Mouse (Mus musculus) heart, postnatal 14 days (tissue): ENCODE results near the gene Ccdc157. TPM values are rescaled to one million over a fixed set of nuclear protein-coding genes. Genes with fewer than 3 reads are reported as not detected.
A peak's percentile ranks its signal among the peaks of the same experiment; 100 is the strongest.

ENCODE experiments used
- DNase-seq, 2 experiments: peaks; one replicate each; pipeline ENCODE4 v3.0.0; 2021 to 2022
- intact Hi-C: fragments of 180-260 bp; cut with DNase I; formaldehyde crosslinking; loops from one replicate; pipeline ENCODE4 v1.15.1; 2025
- total RNA-seq, 2 experiments: library from RNA; stranded (reverse); gene quantifications; 2 replicates each; pipeline ENCODE4 v1.2.3; 2021

The Ccdc157 gene
- total RNA-seq, 2 experiments from 2014 or later = 5.6 to 7.4 TPM

DNA sequence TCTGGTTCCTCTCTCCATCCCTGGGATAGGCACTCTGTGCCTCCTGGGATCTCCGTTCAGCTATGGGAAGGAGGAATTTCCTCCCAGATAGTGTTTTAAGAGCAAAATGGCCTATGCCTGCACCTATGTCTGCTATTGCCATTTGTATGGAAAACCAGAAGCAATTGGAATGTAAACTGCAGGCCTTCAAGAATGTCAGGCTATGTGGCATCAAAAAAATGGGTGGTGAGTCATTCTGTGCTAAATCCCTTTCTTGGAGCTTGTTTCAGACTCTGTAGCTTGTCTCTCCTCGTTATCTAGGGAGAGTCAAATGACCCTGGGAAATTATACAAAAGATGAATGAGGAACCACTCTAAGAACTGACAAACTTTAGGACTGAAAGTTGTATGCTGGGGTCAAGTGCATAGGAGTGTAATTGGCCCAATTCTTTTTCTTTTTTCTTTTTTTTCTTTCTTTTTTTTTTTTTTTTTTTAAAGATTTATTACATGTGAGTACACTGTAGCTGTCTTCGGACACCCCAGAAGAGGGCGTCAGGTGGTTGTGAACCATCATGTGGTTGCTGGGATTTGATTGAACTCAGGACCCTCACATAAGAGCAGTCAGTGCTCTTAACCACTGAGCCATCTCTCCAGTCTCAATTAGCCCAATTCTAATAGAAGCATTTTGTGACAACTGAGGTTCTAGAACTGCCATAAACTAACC, 24.3 kb upstream of the Ccdc157 start:
- intact Hi-C loops = no loop called here
- DNase-seq = no peak

DNA sequence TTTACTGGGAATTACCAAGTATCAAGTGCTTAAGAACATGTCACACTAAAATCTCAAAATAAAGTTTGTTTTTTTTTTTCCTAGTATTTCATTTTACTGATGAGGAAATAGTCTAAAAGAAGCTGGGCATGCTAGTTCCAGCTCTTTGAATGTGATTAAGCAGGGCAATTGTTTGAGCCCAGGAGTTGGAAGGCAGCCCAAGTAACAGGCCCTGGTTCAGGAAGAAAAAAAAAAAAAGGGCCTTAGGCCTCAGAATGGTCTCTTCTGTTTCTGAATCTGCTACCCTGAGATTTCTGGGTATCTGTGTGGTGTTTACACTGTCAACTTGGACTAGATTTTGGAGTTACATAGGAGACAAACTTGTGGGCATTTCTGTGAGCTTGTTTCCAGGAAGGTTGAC, 23.4 kb upstream of the Ccdc157 start:
- intact Hi-C loops = no loop called here
- no peak for DNase-seq

DNA sequence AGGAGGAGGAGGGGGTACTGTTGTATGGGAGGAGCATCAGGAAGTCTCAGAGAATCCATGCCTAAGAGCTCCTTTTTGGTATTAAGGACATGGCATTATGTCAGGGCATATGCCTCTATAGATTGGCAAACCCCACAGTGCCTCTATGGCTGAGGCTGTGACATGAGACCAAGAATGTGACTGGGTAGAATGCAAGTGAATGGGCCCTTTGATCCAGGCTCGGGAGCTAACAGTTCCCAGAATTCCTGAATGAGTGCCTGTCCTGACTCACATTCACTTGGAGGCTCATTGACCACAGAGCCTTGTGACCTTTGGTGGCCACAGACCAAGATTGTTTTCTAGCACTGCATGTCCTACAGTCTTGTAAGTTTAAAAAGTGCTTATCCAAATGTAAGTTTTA, 22.0 kb upstream of the Ccdc157 start:
- DNase-seq = no peak
- intact Hi-C loops = no loop called here

DNA sequence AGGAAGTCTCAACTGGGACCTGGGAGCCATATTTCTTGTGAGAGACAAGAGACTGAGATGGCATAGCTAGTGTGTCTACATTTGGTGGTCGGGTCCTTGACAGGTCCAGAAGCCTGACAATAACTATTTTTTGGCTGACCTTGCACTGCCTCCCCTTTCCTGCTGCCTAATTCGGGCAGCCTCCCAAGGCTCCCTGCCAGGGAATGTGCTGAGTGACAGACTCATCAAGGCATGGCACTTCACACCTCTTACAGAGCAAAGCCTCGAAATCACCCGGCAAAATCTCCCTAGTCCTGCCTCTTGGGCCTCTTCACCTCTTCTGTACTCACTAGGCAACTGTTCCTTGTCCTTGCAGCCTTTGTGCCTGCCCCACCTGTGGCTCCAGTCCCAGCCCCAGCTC, 17.6 kb upstream of the Ccdc157 start:
- intact Hi-C loops = no loop called here
- DNase-seq = peak; percentile 55 to 78

DNA sequence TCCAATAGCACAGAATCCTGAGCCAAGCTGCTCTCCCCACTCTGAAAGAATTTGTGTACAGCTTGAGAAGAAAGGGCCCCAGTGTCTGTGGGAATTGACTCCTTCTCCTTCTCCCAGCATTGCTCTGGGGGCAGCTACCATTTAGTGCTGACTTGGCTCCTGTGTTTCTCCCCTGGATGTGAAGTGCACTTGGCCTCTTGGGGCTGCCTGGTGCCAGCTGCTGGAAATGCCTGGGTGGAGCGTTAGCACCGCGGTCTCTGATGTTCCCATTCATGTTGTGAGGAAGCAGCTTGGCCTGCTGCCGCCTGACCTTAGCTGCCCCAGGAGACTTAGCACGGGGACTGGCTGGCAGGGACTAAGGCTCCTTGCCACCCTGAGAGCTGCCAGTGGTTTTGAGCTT, 14.5 kb upstream of the Ccdc157 start:
- peak; percentile 74 to 85 for DNase-seq
- intact Hi-C loops = no loop called here

DNA sequence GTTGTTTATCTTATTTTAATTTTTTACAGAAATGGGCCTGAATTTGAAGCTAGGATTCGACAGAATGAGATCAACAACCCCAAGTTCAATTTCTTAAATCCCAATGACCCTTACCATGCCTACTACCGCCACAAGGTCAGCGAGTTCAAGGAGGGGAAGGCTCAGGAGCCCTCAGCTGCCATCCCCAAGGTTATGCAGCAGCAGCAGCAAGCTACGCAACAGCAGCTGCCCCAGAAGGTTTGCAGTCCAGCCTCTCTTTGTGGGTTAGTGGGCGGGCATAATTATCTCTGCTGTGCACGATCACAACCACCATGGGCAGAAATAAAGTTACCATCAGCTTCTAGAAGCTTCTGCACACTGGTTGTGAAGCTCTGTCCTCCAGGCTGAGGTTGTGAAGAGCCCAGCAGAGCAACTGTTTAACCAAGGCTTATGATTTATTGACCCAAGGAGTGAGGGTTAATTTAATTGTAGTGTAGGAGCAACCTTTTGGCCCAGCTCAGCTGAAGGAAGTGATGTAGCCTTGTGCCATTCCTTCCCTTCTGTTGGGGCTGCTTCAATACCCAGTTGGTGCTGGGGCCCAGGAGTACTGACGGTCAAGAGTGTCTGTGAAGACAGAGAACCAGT, 6.5 kb upstream of the Ccdc157 start:
- DNase-seq = no peak
- intact Hi-C loops = no loop called here

DNA sequence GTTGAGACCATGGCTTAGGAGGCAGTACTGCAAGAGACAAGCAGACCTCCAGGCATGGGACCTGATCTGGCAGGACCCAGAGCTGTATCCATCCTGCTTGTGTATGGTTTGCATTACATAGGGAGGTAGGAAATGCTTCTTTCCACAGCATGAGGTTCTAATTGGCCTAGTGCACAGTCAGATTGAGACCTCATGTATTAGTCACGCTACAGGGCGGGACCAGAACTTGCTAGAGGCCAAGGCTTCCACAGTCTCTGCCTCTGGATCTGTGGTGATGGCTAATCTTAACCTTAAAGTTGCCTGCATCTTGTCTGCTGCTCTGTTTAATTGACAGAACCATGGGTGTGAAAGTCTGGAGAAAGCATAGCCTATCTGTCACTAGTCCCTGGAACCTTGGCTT, 4.6 kb upstream of the Ccdc157 start:
- intact Hi-C loops = no loop called here
- no peak for DNase-seq

DNA sequence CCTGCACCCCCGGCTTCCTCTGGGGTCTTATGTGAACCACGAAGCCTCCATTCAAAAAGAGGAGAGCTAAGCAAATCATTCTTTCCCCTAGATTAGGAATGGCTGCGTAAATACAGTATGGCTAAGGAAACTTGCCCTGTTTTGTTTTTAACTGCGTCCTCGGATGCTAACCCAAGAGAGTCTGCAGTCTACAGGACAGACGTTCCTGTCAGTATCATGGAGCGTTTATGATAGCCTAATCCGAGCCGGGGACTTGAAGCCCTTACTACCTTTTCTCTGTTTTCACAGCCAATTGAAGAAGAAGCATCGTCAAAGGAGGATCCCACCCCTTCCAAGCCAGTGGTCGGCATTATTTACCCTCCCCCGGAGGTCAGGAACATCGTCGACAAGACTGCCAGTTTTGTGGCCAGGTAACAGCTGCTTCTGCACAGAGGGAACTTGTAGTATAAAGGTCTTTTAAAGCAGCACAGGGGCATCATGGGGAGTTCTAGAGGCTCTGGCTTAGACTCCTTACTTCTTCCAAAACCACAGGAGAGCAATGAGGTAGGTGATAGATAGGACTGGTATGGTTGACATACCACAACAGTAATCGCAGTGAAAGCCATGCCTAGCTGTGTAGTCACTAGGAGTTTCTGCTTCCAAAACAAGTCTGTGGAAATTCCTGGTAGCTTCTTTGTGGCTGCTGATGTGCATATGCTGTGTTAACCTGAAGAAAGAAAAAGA, 826 bp upstream of the Ccdc157 start:
- intact Hi-C loops = loop anchor here (1.0 kb wide), 1 partner anchor 26 kb away; the partner anchor contains the start of gene Rnf215

DNA sequence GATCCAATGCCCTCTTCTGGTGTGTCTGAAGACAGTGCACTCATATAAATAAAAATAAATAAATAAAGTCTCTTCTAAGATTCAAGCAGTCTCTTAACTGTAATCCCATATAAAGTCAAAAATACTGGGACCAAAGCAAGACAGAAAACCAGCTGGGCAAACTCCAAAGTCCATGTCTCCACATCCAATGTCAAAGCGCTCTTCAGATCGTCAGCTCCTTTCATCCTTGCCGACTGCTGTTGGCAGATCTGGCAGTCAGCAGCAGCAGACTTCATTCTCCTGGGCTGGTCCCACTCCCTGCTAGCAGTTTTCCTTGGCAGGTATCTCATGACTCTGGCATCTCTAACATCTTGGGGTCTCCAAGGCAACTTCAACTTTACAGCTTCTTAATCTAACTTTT, 1.4 kb downstream of the Ccdc157 start:
- intact Hi-C loops = no loop called here
- no peak for DNase-seq

More for the DNA sequence above, 826 bp upstream of the Ccdc157 start:
- DNase-seq = no peak

DNA sequence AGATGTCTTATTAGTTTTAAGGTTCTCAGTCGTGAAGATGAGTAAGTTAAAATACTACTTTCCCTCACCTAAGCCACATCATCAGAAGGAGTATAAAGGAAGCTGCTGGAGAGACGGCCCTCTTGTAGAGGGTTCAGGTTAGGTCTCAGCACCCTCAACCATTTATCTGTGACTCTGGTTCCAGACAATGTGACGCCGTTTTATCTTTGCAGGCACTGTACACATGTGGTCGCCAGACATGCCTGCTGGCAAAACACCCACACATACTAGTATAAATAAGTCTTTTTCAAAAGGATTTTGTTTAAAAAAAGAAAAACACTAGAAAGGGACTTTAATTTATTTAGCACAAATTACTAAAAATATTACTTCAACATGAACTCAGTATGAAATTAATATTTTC, 4.5 kb downstream of the Ccdc157 start:
- no peak for DNase-seq
- intact Hi-C loops = no loop called here

DNA sequence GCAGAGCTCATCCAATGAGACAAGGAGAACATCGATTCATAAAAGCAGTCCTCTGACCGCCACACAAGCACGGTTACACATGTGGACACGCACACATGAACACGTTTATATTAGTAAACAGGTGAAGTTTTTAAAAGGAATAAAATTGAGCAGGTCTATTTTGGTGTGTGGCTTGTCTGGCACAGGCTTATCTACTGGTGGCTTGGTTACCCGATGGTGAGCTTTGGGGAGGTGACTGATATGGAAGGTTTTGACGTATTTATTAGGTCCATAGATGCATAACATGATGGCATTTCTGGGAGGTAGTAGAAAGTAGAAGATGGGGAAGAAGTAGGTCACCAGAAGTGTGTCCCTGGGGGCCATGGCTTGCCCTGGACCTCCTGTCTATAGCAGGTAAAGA, 6.4 kb downstream of the Ccdc157 start:
- no peak for DNase-seq
- intact Hi-C loops = no loop called here

DNA sequence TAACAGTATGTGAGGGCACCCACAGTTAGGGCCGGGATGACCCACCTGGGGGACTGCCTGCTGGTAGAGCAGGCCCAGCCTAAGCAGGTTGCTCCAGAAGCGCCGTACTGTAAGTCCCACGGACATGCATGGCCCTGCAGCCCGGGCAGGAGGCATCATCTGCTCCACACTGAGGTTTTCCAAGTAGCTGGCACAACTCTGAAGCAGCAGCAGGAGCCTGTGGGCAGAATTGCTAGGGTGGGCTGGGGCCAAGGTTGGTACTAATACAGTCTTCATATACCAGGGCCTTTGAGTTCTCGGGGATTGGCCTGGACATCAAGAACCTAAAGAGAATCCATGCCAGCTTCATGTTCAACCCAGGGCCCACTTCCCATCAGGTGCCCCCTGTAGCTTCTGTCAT, 10.2 kb downstream of the Ccdc157 start:
- intact Hi-C loops = no loop called here
- no peak for DNase-seq

DNA sequence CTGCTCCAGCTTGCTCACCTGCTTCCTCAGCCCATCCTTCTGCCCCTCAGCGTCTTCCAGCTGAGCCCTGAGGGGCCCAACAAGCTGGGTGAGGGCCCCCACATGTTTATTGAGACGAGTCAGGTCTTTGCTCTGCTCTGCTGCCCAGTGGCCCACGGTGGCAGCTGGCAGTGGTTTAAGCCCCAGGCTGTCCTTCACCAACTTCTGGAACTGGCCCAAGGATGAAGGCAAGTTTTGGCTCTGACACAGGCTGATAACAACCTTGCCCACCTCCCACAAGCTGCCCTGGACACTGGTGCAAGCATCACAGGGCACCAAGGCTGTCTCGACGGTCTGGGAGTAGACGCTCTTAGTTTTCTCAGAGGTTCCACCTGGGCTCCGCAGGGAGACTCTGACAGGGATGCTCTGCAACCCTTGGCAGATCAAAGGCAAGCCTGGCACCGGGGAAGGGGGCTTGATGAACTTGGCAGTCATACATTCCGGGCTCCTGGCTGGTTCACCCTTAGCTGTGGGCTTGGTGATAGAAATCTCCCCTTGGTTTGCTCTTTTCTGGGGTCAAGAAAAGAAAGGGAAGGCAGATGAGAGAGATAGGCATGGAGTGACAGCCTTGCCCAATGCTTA, 11.4 kb downstream of the Ccdc157 start:
- intact Hi-C loops = no loop called here
- DNase-seq = no peak

DNA sequence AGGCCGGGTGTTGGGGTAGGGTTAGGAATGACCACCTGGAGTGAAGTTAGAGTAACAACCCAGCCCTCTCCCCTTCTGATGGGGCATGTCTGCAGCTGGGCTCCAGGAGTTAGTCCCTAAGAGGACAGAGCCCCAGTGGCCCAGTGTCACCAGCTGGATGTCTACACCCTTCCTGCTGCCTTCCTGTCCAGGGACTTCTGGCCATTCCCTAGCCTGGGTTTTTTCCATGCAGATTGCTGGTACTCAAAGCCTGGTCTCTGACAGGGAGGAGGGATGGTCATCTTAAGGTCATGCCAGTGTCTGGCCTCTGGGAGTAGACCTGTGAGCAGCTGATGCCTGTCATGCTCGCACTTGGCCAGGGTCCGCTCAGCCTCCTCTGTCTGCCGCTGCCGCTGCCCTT, 12.0 kb downstream of the Ccdc157 start:
- DNase-seq = no peak

DNA sequence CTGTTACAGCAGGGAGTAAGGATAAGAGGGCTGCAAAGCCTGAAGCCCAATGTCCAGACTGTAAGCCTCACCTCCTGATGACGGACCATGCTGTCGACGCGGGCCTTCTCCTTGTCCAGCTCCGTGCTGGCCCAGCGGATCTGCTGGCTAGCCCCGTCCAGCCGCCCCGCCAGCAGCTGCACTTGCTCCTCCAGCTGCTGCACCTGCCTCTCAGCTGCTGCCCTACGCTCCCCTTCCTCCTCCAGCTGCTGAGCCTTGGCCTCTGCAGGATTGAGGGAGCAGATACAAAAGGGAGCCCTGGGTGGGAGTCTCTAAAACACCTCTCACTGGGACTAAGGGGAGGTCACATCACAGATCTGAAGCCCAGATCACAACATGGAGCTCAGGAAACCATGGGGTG, 13.0 kb downstream of the Ccdc157 start:
- peak in 1 of 2 experiments; percentile 44 for DNase-seq
- intact Hi-C loops = no loop called here

More for the DNA sequence above, 12.0 kb downstream of the Ccdc157 start:
- intact Hi-C loops = no loop called here

DNA sequence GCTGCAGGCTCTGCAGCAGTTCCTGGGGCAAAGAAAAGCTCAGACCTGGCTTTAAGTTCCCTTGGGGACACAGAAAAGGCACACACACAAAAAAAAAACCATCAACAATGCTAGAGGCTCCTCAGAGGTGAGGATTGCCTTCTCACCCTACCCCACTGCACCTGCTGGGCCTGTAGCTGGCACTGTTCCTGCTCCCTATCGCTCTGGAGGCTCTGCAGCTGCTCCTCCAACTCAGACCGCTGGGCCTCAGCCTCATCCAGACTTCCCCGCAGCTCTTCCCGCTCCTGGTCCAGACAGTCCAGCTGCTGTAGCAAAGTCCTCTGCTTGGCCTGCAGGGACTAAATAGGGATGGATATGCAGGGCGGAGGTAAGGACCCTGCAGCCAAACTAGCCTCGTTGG, 13.7 kb downstream of the Ccdc157 start:
- DNase-seq = no peak
- intact Hi-C loops = no loop called here

DNA sequence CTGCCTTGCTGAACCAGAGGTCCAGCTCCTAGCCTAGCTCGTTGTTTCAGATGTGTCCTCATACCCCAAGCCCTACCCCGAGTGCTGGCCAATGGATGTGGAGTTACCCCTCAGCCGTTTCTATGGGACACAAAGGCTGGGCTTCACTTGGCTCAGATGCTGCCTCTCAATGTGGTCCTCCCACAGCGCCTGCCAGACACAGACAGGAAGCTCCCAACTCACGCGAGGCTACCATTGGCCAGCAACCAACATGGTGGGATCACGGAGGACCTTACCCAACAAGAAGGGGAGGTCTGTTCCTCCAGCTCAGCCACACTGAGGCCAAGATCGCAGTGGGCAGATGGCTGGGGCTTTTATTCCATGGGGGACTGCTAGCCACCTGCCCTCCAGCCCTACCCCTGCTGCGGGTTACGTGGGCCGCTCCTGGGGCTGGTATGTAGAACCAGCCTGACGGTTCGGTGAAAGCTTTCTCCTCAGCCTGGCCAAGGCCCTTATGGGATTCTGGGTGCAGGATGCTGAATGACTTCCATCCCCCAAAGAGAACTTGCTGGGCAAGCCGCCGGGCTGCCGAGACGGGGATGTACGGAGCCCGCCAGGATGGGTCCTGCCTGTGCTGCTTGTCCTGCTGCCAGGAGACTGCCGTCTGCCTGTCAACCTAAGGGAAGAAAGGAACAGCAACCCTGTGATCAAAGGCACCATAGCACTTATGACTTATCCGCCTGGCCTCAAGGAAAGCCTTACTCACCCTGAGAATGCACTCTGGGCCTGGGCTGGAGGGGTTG, 16.6 kb downstream of the Ccdc157 start:
- no peak for DNase-seq
- intact Hi-C loops = no loop called here

DNA sequence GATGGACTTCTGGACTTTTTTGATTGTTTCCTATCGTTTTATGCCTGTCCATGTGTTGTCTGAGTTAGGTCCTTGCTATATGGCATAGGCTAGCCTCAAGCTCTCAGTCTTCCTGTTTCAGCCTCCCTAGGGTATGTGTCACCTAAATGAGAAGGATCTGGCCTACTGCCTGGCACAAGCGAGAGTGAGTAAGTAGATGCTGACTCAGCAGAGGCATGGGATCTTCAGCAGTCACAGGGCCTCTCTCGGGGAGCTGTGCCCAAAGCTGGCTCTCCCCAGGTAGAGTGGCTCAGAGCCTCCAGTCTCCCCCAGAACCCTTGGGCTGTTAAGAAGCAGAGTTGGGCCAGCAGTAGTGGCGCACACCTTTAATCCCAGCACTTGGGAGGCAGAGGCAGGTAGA, 17.7 kb downstream of the Ccdc157 start:
- intact Hi-C loops = no loop called here
- DNase-seq = no peak

DNA sequence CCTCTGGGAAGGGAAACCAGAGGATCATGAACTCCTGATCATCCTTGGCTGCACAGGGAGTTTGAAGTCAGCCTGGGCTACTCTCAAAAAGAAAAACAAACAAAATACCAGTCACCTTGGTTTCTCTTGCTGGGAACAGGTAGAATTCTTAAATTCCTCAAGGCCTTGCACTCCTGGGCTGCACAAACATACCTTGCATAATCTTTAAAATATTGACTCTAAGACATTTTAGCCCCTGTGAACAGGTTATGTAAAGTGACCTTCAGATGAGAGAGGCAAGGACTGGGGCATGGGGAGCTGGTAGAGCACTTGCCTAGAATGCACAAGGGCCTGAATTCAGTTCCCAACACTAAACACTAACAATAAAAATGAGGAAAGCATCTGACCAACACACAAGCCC, 18.6 kb downstream of the Ccdc157 start:
- intact Hi-C loops = no loop called here
- DNase-seq = no peak

DNA sequence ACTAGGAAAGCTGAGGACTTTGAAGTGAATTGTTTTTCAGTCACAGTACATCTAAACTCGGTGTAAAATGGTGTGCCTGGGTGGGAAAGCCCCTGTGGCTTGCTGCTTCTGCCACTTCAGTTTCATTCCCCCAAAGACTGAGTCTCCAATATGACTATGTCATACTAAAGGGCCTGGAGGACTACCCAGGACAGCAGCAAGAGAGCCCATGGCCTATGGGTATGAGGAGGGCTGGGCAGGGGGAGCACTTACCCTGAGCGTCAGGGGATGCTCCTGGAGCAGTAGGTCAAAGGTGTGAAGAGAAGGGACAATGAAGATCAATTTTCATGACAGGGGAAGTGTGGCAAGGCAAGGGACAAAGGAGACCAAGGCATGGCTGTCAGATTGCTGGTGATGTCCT, 21.1 kb downstream of the Ccdc157 start:
- intact Hi-C loops = no loop called here
- DNase-seq = no peak
